Mouse (Mus musculus): ENCODE data around the gene Mrpl45.

- TF ChIP-seq POLR2A (IDR thresholded peaks at IDR 0.05; ENCODE audit: borderline replicate concordance, insufficient read depth, low read length): no peak; the same call in 1 of the 2 replicates
- TF ChIP-seq CTCF (IDR thresholded peaks at IDR 0.05; ENCODE audit: borderline replicate concordance, insufficient read depth, low read depth, low read length): no peak
These were observed 55.0 kb downstream of the Mrpl45 start for GRCm38 (mm10) chr11:97370329-97371091.
